Mouse (Mus musculus) lung, postnatal 10 days (tissue): ENCODE measurements at regions not wholly inside any gene's neighbourhood (a gene's known extent, or its start where the extent isn't known, plus 50 kb on each side); places are given as distances from the start of the nearest gene placed in this dataset.

Source experiments
- DNase-seq: peaks from one replicate; pipeline ENCODE4 v3.0.0; 2021

- no peak for DNase-seq
These were observed 667.5 kb downstream of the Zfp706 start for GRCm38 (mm10) chr15:36339971-36340550.

GRCm38 (mm10) chr15:36338766-36339165, 668.8 kb downstream of the Zfp706 start:
- no peak for DNase-seq

- DNase-seq = no peak
These were observed 670.7 kb downstream of the Zfp706 start for GRCm38 (mm10) chr15:36336857-36337256.

- DNase-seq = no peak
These were observed 672.5 kb downstream of the Zfp706 start for GRCm38 (mm10) chr15:36335116-36335515.

- DNase-seq = no peak
These were observed 673.0 kb downstream of the Zfp706 start for GRCm38 (mm10) chr15:36334436-36335113.

GRCm38 (mm10) chr15:36333857-36334256, 673.7 kb downstream of the Zfp706 start:
- DNase-seq = no peak

- DNase-seq = no peak
These were observed 674.3 kb downstream of the Zfp706 start for GRCm38 (mm10) chr15:36333265-36333664.
